Mouse (Mus musculus): Measurements from ENCODE around the gene Gm26657. TPM values are rescaled to one million over a fixed set of nuclear protein-coding genes. Genes with fewer than 3 reads are reported as not detected.

The Gm26657 gene
- total RNA-seq (2021) = not detected

DNA sequence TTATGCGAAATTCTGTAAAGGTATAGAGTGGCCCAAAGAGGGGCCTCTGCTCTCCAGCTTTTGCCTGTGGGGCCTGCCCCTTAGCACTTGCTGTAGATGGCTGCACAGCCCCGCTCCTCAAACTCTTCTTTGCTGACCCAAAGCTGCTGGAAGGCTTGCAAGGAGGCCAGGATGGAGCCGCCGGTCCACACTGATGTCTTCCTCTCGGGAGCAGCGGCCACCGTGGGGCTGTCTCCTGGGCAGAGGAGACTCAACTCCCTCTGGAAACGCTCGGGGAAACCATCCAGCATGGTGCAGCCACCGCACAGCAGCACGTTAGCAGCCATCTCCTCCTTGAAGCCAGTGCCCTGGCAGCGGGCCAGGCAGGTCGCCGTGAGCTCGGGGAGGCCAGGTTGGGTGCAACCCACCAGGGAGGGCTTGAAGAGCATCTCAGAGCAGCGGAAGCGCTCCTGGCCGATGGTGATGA, at the start of gene Gm26657:
Gene Gm26657 (plus strand): TSS at position 51 of the 466 bp plus-strand sequence.
- DNase-seq (ENCODE audit: low spot score in 2 of 2) = no peak
- intact Hi-C loops (cut with DNase I) = no loop called here

DNA sequence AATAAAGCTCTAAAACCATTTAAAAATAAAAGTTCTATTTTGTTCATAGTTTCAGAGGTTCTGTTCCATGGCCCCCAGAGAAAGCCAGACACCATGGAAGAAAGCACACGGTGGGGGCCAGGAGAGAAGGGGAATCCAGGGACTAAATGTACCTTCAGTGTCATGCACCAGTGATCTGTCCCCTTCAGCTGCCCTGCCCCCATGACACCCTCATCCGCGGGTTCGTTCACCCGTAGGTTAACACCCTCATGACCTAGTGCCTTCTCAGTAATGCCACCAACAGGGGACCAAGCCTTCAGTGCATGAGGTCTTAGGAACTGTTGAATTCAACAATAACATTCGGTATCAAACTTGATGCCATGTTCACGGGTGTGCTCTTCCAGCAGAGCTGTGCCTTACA, 43.5 kb upstream of the Gm26657 start:
- no peak for DNase-seq (ENCODE audit: low spot score in 2 of 2)
- intact Hi-C loops (cut with DNase I) = no loop called here

DNA sequence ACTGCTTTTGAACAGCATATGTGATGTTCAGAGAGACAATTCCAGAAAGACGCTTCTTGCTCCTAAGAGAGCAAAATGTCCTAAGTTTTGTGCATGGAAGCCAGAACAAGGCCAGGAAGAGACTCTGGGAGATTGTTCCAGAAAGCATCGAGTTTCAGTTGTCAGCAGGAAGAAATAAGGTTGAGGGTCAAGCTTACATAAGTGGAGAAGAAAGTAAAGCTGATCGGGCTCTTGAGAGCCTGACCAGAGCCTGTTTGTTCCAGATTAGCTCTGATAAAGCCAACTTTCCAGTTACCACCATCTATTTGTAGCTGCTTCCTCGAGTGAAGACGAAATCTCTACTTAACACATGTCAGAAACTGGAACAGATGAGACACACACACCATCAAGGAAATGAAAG, 41.2 kb upstream of the Gm26657 start:
- intact Hi-C loops (cut with DNase I) = no loop called here

DNA sequence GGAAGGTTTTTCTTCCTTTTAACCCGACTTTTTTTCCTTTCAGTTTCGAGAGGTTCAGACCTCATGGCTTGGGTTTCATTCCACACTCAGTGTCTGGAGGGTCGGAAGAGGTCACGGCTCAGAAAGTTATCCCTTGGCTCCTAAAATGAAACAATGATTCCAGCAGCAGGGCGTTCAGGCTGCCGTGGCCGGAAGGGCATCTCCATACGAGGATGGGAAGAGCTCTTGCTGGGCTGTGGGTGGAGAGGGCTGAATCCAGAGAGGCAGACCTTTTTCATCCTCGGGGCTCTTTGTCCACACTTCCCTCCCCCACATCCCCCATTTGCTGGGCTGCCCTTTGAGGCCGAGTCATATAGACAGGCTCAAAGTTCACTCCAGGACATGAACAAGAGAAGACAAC, 37.6 kb upstream of the Gm26657 start:
- DNase-seq (ENCODE audit: low spot score in 2 of 2) = no peak
- intact Hi-C loops (cut with DNase I) = no loop called here

More for the DNA sequence above, 41.2 kb upstream of the Gm26657 start:
- DNase-seq (ENCODE audit: low spot score in 2 of 2) = no peak

DNA sequence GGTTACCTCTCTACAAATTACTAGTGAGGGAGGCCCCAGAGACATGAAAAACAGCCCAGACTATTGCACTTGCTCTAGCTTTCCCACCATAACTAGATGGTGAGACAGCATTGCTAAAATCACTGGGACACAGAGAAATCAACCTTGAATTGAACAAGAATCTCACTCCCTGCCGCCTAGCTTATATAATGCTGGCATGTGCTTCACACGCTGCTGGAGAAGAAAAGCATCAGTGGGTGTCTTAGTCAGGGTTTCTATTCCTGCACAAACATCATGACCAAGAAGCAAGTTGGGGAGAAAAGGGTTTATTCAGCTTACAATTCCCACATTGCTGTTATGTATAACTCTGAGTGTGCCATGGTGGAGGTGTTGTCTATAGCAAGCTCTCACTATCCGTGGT, 26.7 kb upstream of the Gm26657 start:
- intact Hi-C loops (cut with DNase I) = no loop called here

DNA sequence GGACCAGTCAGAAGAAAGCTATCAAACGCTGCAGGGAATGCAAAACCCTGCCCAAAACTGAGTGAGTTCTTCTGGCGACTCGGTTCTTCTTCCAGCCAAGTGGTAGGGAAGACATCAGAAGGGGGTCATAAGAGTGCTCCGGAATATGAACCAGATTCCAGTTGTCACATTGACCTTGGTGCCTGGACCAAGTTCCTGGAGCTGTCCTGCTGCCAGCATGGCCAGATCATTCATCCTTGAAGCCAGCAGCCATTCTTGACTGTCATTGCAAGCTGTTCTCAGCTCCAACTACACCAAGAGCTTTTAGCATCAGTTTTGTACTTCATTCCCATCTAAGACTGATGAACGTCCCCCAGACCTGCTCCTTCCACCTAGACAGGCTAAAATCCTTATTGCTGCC, 23.1 kb upstream of the Gm26657 start:
- DNase-seq (ENCODE audit: low spot score in 2 of 2) = no peak
- intact Hi-C loops (cut with DNase I) = no loop called here

More for the DNA sequence above, 26.7 kb upstream of the Gm26657 start:
- peak; percentile 53 to 58 for DNase-seq (ENCODE audit: low spot score in 2 of 2)

DNA sequence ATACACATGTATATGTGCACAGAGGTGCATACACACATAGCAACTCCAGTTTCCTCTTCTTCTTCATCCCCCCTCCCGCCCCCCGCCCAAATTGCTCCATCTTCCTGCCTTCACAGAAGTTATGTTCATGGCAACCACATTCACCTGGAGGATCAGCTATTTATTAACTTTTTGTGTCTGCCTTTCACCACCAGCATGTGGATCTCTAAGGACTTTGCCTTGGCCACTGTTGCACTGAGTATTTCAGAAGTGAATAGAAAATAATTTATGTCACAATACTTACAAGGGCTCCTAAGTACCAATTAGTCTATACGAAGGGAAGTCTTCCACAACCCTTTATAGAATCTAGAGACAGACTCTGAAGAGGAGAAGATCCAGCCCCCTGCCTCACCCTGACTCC, 21.9 kb upstream of the Gm26657 start:
- no peak for DNase-seq (ENCODE audit: low spot score in 2 of 2)
- intact Hi-C loops (cut with DNase I) = no loop called here

DNA sequence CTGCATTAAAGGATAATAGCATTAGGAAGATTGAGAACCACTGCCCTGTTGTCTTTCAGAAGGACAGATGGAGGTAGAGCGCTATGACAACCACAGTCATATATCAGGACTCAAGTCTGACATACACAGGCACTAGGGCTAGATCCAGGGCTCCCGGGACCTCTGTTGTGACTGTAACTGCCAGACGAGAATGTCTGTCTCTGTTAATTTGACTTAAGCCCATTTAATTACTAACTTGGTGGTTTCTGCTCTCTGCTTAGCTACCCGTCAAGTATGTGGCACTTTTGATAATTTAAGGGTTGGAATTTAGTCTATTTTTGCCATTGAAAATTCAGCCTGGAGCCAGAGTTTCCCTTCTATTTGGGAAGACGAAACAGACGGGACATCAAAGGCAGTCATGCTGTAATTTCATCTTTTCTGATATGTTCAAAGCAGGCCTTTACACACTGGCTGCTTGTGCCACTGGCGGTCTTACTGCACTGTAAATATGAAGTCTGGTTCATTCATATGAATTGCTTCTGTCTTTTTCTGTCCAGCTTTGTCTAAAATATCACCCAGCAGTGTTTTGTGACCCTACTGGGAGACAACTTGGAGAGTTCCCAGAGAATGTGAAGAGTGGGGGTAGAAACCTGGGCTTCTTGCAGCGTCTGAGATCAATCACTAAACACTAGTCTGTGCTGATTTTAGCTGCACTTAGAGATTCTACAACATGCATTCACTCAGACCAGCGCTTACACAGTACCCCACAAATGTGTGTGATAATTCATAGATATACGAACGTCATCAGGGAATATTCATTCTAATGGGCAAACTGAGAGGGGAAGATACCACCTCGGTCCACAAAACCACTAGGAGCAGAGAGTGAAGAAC, 21.1 kb upstream of the Gm26657 start:
- intact Hi-C loops (cut with DNase I) = no loop called here
- no peak for DNase-seq (ENCODE audit: low spot score in 2 of 2)

DNA sequence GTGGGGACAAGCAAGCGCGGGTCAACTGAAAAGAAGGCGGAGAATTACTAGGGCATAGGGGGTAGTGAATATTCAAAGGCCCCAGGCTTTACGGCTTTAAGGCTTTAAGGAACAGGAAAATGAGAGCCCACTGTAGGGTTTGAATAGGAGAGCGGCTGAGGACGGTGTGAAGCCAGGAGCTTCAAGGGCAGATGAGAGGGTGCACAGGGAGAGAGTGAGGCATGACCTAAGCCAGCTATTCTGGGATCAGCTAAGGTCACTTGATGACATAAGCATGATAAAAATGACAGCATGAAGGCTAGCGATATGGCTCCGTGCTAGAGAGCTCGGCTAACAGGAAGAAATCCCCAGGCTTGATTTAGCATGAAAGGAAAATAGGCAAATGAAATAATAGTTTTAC, 20.4 kb upstream of the Gm26657 start:
- intact Hi-C loops (cut with DNase I) = no loop called here
- DNase-seq (ENCODE audit: low spot score in 2 of 2) = no peak

DNA sequence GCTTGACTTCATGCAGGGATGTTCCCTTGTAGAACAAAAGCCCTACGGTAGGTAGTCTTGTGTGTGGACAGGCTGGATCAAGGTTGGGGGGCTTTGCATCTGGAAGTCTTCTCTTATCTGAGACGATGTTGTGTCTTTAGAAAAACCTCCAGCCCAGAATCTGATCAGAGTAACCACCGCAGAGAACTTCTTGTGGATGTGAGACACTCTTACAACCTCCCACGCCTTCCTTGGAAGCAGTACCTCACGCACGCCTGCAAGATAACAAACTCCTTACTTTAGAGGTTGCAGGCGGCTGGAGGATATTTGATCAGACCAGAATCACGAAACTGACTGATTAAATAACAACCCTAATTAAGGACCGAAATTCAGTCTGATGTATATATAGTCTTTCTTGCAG, 19.5 kb upstream of the Gm26657 start:
- no peak for DNase-seq (ENCODE audit: low spot score in 2 of 2)
- intact Hi-C loops (cut with DNase I) = no loop called here

DNA sequence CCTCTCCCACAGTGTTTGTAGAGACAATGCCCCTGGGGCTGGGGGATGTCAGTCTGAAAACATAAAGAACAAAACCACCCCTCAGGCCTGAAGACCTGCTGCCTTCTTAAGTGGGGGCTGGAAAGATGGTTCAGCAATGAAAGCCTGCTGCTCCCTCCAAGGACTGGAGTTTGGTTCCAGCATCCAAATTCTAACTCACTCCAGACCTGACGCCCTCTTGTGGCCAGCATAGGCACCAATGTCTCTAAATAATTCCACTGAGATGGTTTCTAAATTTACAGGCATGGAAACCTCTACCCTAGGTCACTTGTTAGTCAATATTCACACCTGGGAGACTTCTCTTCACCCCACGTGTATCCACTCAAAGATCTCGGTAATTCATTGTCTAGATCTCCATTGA, 18.4 kb upstream of the Gm26657 start:
- intact Hi-C loops (cut with DNase I) = no loop called here
- no peak for DNase-seq (ENCODE audit: low spot score in 2 of 2)

DNA sequence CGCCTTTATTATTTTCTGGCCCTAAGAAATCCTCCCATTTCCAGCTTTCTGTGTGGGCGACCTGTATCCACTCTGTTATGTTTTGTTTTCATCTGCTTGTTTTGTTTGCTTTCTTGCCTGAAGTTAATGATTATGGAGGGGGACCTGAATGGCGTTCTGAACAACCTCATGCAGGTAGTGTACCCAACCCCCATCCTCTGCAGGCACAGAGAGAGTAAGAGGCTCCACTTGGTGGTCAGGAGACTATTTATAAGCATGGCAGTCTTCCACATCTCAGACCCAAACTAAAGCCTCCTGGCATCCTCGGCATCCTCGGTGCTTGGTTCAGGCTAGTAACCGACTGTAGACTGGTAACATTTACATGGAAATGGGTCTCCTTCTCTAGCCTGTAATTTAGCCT, 17.5 kb upstream of the Gm26657 start:
- intact Hi-C loops (cut with DNase I) = no loop called here
- no peak for DNase-seq (ENCODE audit: low spot score in 2 of 2)

DNA sequence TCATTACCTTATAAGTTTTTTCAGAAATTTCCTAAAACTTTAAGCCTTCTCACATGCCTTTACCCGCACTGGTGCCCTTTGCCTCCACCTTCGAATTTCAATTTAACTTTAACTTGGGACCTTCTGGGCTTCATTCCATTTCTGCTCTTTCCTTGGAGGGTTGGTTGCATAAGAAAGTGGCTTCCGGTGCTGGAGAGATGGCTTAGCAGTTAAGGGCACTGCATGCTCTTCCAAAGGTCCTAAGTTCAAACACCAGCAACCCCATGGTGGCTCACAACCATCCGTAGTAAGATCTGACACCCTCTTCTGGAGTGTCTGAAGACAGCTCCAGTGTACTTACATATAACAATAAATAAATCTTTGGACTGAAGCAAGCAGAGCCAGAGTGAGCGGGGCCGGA, 16.6 kb upstream of the Gm26657 start:
- intact Hi-C loops (cut with DNase I) = no loop called here
- DNase-seq (ENCODE audit: low spot score in 2 of 2) = no peak

DNA sequence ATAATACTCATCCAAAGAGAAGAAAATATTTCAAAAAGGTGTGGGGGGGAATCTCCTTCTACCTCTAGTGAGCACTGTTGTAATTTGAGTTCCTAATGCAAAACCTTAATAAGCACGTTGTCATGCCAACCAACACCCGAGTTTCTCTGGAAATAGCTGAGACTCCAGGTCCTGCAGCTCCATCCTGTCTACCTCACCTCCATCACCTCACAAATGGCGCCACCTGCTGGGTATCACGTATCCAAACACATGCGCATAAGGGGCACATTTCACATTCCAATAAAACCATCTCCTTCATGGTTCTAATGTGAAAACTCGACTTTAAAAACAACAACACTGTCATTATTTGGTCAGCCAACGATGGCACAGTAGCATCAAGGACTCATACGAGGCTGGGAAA, 14.0 kb upstream of the Gm26657 start:
- no peak for DNase-seq (ENCODE audit: low spot score in 2 of 2)
- intact Hi-C loops (cut with DNase I) = no loop called here

DNA sequence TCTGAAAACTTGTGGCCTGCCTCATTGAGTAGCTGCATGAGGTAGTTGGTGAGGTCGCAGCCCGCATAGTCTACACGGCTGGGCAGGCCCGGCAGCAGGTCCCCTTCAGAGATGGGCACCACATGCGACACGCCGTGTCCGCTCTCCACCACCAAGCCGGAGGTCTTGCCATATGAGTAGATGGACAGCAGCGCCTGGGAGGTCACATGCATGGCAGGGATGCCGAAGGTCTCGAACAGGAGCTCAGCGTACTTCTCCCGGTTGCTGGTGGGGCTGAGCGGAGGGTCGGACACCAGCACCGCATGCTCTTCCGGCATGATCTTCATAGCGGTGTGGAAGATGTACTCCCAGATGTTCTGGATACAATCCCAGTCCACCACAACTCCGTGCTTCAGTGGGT, 741 bp downstream of the Gm26657 start:
- intact Hi-C loops (cut with DNase I) = no loop called here
- no peak for DNase-seq (ENCODE audit: low spot score in 2 of 2)

DNA sequence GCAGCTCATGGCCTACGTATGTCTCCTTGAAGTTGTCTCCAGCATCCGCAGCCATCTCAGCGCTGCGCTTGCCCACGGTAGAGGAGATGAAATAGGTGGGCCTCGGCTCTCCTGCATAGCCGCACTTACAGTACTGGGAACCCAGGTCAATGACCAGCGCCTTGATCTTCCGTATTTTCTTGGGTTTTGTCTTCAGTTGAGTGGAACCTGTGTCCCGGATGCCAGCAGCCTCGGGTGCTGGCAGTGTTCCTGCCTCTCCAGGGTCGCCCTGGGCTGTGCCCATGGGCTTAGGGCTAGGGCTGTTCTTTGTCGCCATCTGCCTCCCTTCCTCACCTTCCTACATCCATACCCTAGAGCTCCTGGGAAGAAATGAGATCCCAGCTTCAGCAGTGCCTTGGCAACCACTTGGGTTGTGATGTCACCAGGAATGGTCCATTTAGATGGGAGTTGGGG, 1.2 kb downstream of the Gm26657 start, which contains the start of gene Actl7b:
Gene Actl7b (minus strand): TSS at position 403 of the 453 bp plus-strand sequence.
- no peak for DNase-seq (ENCODE audit: low spot score in 2 of 2)
- intact Hi-C loops (cut with DNase I) = no loop called here

DNA sequence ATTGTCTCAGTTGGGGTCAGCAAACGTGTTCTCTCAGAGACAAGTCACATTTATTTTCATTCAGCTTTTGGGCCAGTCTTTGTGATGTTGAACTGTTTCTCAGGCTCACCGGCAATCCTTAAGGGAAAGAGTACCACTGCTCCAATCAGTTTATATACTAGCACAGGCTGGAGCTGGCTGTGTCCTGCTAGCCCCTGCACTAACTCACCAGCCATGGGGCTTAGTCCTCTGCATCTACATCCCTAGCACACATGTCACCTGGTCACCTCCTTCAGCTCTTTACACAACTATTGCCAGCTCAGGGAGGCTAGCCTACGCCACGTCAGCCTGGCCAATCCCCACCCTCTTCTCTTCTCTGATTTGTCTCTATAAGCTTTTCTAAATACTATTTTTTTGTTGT, 2.8 kb downstream of the Gm26657 start:
- no peak for DNase-seq (ENCODE audit: low spot score in 2 of 2)
- intact Hi-C loops (cut with DNase I) = no loop called here

DNA sequence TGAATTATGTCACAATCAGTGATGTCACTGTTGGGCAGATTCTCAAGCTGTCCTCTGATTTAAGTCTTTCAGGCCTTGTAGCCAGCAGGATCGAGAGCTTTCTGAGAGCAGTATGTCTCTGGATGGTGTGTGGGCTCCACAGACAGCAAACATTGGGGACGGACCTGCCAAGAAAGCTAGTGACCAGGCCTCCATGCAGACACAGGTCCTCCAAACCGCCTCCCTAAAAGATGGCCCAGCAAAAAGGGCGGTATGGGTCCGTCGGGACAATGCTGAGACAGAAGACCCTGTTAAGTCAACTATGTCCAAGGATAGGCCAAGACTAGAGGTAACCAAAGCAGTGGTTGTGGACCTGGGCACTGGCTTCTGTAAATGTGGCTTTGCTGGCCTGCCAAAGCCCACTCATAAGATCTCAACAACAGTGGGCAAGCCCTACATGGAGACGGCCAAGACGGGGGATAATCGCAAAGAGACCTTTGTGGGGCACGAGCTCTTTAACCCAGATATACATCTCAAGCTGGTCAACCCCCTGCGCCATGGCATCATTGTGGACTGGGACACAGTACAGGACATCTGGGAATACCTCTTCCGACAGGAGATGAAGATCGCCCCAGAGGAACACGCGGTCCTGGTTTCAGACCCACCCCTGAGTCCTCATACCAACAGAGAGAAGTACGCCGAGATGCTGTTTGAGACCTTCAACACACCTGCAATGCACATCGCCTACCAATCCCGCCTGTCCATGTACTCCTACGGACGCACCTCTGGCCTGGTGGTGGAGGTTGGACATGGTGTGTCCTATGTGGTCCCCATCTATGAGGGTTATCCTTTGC, 3.7 kb downstream of the Gm26657 start, which contains the start of gene Actl7a:
Gene Actl7a (plus strand): TSS at position 51 of the 833 bp plus-strand sequence.
- DNase-seq (ENCODE audit: low spot score in 2 of 2) = no peak
- intact Hi-C loops (cut with DNase I) = no loop called here

DNA sequence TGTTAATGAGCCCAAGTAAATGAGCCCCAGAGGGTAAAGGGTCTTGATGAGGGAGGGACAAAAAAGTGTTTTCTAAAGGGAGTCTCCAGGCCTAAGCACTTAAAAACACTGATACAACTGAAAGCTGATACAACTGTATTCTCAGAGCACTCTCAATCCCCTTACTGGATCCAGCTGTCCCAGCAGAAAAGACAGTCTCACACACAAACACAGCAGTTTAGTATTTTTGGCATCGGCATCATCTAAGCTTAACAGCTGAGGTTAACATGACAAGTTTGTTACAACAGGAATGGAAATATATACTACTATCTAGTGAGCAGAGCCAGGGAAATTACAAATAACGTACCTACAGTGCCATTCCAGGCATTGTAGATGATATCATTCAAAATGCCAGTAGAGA, 6.5 kb downstream of the Gm26657 start:
- intact Hi-C loops (cut with DNase I) = no loop called here
- DNase-seq (ENCODE audit: low spot score in 2 of 2) = no peak

DNA sequence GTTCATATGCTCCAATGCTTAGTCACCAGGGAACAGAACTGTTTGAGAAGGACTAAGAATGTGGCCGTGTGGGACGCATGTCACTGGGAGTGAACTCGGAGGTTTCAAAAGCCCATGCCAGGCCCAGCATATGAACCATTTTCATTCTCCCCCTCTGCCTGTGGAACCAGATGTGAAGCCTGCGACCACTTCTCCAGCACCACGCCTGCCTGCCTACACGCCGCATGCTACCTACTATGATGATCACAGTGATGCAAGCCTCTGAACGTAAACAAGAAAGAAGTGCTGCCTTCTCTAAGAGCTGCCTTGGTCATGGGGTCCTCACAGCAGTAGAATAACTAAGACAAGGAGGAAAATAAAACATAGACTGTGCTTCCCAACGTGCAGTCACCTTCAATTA, 7.6 kb downstream of the Gm26657 start:
- intact Hi-C loops (cut with DNase I) = no loop called here
- no peak for DNase-seq (ENCODE audit: low spot score in 2 of 2)

DNA sequence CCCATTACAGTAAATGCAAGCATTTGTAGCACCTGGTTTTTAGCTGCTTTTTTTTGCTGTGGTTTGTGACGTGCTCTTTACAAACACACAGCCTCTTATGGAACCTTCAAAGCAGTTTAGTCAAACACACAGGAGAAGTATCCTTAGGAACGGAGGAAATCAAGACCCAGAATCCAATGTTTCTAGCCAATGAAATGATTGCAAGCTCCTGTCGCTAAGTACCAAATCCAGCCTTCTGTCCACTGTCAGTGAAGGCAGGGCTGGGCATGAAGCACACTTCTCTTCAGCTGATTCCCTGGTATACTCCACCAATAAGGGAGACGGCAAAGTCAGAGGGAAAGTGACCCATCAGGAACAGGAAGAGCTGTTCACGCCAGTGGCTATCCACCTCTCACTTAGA, 16.2 kb downstream of the Gm26657 start:
- intact Hi-C loops (cut with DNase I) = no loop called here
- no peak for DNase-seq (ENCODE audit: low spot score in 2 of 2)
